Mouse (Mus musculus) R1 (cell line): ENCODE data around the gene Pfkfb1.

Experiments used
- DNase-seq: peaks from one replicate; pipeline ENCODE4 v3.0.0-alpha.2; 2018; ENCODE audit warnings: low read depth, low spot score

Gene Pfkfb1

GRCm38 (mm10) chrX:150588023-150588764 lies at the start of gene Pfkfb1:
TSS of gene Pfkfb1 (plus strand) at chrX:150588229.
- DNase-seq = peak; percentile 93

GRCm38 (mm10) chrX:150540111-150540510 lies 47.9 kb upstream of the Pfkfb1 start:
- DNase-seq = no peak

GRCm38 (mm10) chrX:150541684-150542083 lies 46.3 kb upstream of the Pfkfb1 start:
- no peak for DNase-seq

- peak; percentile 1 for DNase-seq
These were observed 40.8 kb upstream of the Pfkfb1 start, which contains the start of gene Alas2 for GRCm38 (mm10) chrX:150547239-150547638. TSS of gene Alas2 (plus strand) at chrX:150547375.

GRCm38 (mm10) chrX:150549639-150550038 lies 38.4 kb upstream of the Pfkfb1 start:
- DNase-seq = no peak

- no peak for DNase-seq
These were observed 36.0 kb upstream of the Pfkfb1 start for GRCm38 (mm10) chrX:150551986-150552385.

- no peak for DNase-seq
These were observed 34.0 kb upstream of the Pfkfb1 start for GRCm38 (mm10) chrX:150554032-150554431.

GRCm38 (mm10) chrX:150564644-150565357 lies 23.2 kb upstream of the Pfkfb1 start:
- DNase-seq = no peak

- no peak for DNase-seq
These were observed 6.1 kb upstream of the Pfkfb1 start for GRCm38 (mm10) chrX:150581921-150582320.

- DNase-seq = no peak
These were observed 2.9 kb upstream of the Pfkfb1 start for GRCm38 (mm10) chrX:150585116-150585515.

- DNase-seq = no peak
These were observed 1.7 kb downstream of the Pfkfb1 start, which contains the start of gene Apex2 for GRCm38 (mm10) chrX:150589696-150590095. TSS of gene Apex2 (minus strand) at chrX:150589868.

- DNase-seq = no peak
These were observed 5.4 kb downstream of the Pfkfb1 start for GRCm38 (mm10) chrX:150593266-150594035.

- no peak for DNase-seq
These were observed 6.1 kb downstream of the Pfkfb1 start for GRCm38 (mm10) chrX:150594176-150594575.

GRCm38 (mm10) chrX:150595016-150595760 lies 7.2 kb downstream of the Pfkfb1 start:
- no peak for DNase-seq

GRCm38 (mm10) chrX:150598882-150599281 lies 10.9 kb downstream of the Pfkfb1 start:
- DNase-seq = no peak

- no peak for DNase-seq
These were observed 48.4 kb downstream of the Pfkfb1 start for GRCm38 (mm10) chrX:150636421-150636820.

- DNase-seq = peak; percentile 23
These were observed 68.3 kb downstream of the Pfkfb1 start for GRCm38 (mm10) chrX:150656122-150656907.

GRCm38 (mm10) chrX:150656908-150657796 lies 69.1 kb downstream of the Pfkfb1 start, which contains the start of gene Tro:
TSS of gene Tro (minus strand) at chrX:150657583.
- peak; percentile 47 for DNase-seq

GRCm38 (mm10) chrX:150657797-150658118 lies 69.7 kb downstream of the Pfkfb1 start:
- DNase-seq = no peak

- DNase-seq = no peak
These were observed 74.8 kb downstream of the Pfkfb1 start for GRCm38 (mm10) chrX:150662809-150663208.
